Comparison of ENCODE assay signal across 18 mouse cellular contexts in genomic region chr8:95255611-95256010, GRCm38 (mm10). TPM values are rescaled to one million over a fixed set of nuclear protein-coding genes. Genes with fewer than 3 reads are reported as not detected.
"Had no signal": no experiment of that assay in that cellular context is flagged by ENCODE, and none has a peak within 500 bp of the region (broad histone marks: within the 10 kb centered on the region; RNA-seq: fewer than 3 reads in every experiment).

No protein-coding gene starts in this region.

- H3K9ac ChIP-seq: neural tube, embryonic 12.5 days had no signal

- DNase-seq: lung, adult 2 months; lung, postnatal 14 days; lung, postnatal 36 days; right cerebral cortex, postnatal 14 days; thymus, adult 2 months; thymus, postnatal 25 days; thymus, postnatal 4 days had no signal

- H3K4me1 ChIP-seq: lung, embryonic 15.5 days; neural tube, embryonic 12.5 days; stomach, embryonic 15.5 days had no signal

- H3K36me3 ChIP-seq: lung, embryonic 15.5 days; midbrain, embryonic 13.5 days; midbrain, embryonic 15.5 days; neural tube, embryonic 12.5 days; stomach, embryonic 15.5 days had no signal

- H3K27ac ChIP-seq: macrophage; neural tube, embryonic 12.5 days had no signal

- H3K27me3 ChIP-seq: lung, embryonic 15.5 days; midbrain, embryonic 13.5 days; midbrain, embryonic 15.5 days; stomach, embryonic 15.5 days had no signal

- H3K9me3 ChIP-seq: lung, embryonic 15.5 days; megakaryocyte, embryonic 14.5 days; midbrain, embryonic 13.5 days; midbrain, embryonic 15.5 days; neural tube, embryonic 12.5 days; stomach, embryonic 15.5 days had no signal

RNA-seq across cellular contexts. Expression of gene Cngb1, which starts 50.8 kb away (rescaled TPM):
- total RNA-seq: monocyte, adult 5-6 weeks had no signal

RNA-seq across cellular contexts. Expression of gene Tepp, which starts 54.8 kb away (rescaled TPM):
- total RNA-seq: megakaryocyte progenitor cell, adult 5-6 weeks; neutrophil, adult 5-6 weeks had no signal
- polyA plus RNA-seq: macrophage; neural tube, embryonic 12.5 days; stomach, postnatal 0 days had no signal
